In genomic region chr4:95283789-95284188, GRCm38 (mm10) we compare ENCODE assay signal across 8 mouse cellular contexts.
DNase-seq lines count a peak whose midpoint lies in the region.

No protein-coding gene starts in this region.

- peak; percentile 45 for DNase-seq in adrenal gland, postnatal 10 days
- no peak for DNase-seq in adrenal gland, adult 8-10 months
- peak; percentile 23 for DNase-seq in ovary, postnatal 36 days (ENCODE audit: low spot score)
- DNase-seq in ovary, postnatal 10 days (ENCODE audit: low spot score) = no peak
- DNase-seq in kidney, postnatal 36 days = peak; percentile 55 to 76
- no peak for DNase-seq in frontal cortex, postnatal 10 days (ENCODE audit: low spot score in 2 of 2)
- DNase-seq in right cerebral cortex, postnatal 36 days (ENCODE audit: low spot score in 2 of 2) = no peak
- DNase-seq in urinary bladder, adult 2 months (ENCODE audit: low spot score) = no peak

Comparison
In these comparisons a context has a peak if more than half of its experiments do, and no peak if none do; other contexts are left out.
1. DNase-seq: peak in adrenal gland, postnatal 10 days (single experiment), ovary, postnatal 36 days (single experiment) and kidney, postnatal 36 days (2 of 2); none in adrenal gland, adult 8-10 months (single experiment), ovary, postnatal 10 days (single experiment), frontal cortex, postnatal 10 days (0 of 2), right cerebral cortex, postnatal 36 days (0 of 2) and urinary bladder, adult 2 months (single experiment).